Mouse (Mus musculus) left cerebral cortex, postnatal 25 days (tissue): ENCODE measurements at regions not wholly inside any gene's neighbourhood (a gene's known extent, or its start where the extent isn't known, plus 50 kb on each side); places are given as distances from the start of the nearest gene placed in this dataset.

Experiments used
- DNase-seq, 2 experiments: peaks; one replicate each; pipeline ENCODE4 v3.0.0; 2022; ENCODE audit warnings: low spot score in 2 of 2, mixed read lengths in 1 of 2
- intact Hi-C: fragments of 180-260 bp; cut with DNase I; formaldehyde crosslinking; loops from one replicate; pipeline ENCODE4 v1.15.1; 2025

GRCm38 (mm10) chr11:112238960-112239884 lies 542.8 kb upstream of the Sox9 start:
- intact Hi-C loops = no loop called here
- DNase-seq = no peak

- peak in 1 of 2 experiments; percentile 6 for DNase-seq
- intact Hi-C loops = no loop called here
Observed at GRCm38 (mm10) chr11:112252548-112252947, 529.5 kb upstream of the Sox9 start.

DNA sequence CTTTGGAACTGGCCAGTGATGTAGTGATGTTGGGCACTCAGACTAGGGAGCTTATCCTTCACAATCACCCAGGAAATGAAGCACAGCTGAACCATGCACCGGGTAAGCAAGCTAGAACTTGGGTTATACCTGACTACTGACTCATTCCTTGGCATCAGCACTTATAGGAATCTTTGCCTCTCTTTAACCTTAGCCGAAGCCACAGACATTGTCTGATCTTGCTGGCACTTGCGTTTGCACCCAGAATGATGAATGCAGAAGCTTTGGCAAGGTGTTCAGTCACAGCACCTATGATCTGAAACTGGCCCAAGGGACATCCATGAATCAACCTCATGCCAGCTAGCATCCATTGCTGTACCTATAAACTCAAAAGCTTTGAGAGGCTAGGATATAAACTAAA lies 529.0 kb upstream of the Sox9 start:
- intact Hi-C loops = no loop called here
- no peak for DNase-seq

DNA sequence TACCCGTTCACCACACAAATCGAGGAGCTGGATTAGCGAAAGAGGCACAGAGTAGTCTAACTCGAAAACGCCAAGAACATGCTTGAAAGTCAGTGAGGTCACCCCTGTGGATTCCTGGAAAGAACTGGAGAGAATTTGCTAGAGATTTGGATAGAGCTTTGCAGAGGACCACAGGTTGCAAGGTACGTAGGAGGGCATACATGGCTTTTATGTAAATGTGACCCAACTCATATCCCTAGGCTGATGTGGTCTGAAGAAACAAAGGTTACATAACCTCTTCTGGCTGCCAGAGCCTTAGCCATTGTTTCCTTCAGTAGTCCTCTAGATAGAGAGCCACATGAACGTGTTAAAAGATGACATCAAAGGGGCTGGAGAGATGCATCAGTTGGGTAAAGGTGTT lies 525.7 kb upstream of the Sox9 start:
- no peak for DNase-seq
- intact Hi-C loops = no loop called here

DNA sequence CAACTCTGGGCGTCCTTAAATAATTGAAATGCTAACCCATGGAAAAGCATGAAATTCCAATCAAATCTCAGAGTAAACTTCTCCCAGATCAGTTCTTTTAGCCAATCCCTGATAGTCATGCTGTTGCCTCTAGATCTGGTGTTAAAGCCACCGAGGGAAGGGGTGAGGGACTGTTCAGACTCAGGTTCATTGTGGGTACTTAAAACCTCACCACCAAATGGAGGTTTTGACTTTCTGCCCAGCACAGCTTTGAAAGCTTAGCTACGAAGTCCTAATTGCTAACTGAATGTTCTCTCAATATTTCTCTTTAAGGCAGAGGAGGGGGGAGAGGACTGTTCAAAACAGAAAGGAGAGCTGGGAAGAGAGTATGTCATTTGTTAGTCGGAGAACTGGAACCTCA lies 517.9 kb upstream of the Sox9 start:
- DNase-seq = no peak
- intact Hi-C loops = no loop called here

GRCm38 (mm10) chr11:112270911-112271310 lies 511.1 kb upstream of the Sox9 start:
- intact Hi-C loops = no loop called here
- no peak for DNase-seq

DNA sequence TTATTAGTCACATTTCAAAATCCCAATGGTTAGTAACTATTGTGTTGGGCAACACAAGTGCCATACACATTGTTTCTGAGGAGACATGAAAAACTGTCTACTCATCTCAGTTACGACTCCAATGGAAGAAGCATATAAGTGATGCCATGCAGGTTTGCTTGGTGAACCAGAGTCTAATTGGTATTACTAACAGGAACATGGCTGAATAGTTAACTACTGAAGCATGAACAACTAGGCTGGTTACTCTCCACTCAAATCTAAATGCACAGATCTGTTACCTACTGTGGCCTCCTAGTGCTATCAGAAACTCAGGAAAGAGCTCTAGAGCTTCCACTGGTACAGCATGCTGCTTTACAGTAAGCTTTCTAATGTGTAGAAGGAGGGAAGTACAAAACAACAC lies 503.5 kb upstream of the Sox9 start:
- intact Hi-C loops = no loop called here
- DNase-seq = no peak

- no peak for DNase-seq
- intact Hi-C loops = no loop called here
Observed at GRCm38 (mm10) chr11:112282911-112283310, 499.1 kb upstream of the Sox9 start.

DNA sequence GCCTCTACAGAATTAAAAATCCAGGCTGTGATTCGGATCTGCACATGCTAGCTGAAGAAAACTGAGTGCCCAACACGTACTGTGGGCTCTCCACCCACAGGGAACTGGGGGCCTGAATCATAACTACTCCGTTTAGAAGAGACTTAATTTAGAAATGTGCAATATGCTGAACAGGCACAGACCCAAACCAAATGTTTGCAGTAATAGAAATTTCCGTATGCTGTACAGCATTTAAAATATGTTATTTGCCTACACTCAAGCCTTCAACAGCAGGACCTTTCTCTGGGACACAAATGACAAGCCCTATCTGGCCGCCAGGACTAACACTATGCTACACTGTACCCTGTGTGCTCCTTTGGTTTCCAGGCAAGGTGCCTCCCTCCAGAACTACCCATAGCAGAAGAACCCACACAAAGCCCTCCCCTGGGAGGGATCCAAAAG lies 483.1 kb upstream of the Sox9 start:
- intact Hi-C loops = loop anchor here (2.0 to 5.0 kb wide), 3 partner anchors 172 to 227 kb away; no protein-coding TSS in a partner anchor
- peak; percentile 27 to 89 for DNase-seq

DNA sequence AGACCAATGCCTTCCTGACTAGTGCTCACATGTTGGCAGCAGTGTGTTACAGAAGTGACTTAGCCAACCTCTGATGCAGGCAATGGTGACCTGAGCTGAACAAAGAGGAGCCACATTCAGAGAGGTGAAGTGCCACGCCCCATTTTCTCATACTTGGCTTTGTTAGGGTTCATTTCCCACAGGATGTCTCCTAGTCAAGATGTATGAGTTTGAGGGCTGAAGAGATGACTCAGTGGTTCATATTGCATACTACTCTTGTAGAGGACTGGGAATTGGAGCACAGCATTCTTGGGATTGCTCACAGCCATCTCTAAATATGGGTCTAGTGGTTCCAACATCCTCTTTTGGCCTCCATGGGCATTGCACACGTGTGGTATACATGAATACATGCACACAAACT lies 478.9 kb upstream of the Sox9 start:
- DNase-seq = no peak
- intact Hi-C loops = no loop called here

GRCm38 (mm10) chr11:112325850-112326249 lies 456.2 kb upstream of the Sox9 start:
- intact Hi-C loops = no loop called here
- DNase-seq = no peak

GRCm38 (mm10) chr11:112327606-112328005 lies 454.4 kb upstream of the Sox9 start:
- intact Hi-C loops = no loop called here

DNA sequence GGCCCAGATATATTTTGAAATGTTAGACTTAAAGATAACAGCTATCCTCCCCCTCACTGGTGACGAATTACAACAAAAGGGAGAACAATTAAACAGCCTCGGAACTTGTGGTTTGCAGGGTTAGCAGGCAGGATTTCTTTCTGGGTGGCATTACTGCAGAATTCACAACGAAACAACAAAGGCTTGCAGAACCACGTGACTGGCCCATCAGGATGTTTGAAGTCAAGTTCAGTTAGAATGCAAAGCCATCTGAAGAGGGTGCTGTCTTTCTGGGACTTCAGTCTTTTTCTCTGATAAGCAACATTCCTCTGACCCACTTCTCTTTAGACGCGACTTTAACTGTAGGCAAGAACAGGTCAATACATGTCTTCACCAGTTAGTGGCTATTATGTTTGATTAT lies 436.9 kb upstream of the Sox9 start:
- intact Hi-C loops = no loop called here
- DNase-seq = no peak

More at GRCm38 (mm10) chr11:112327606-112328005, 454.4 kb upstream of the Sox9 start:
- DNase-seq = no peak

DNA sequence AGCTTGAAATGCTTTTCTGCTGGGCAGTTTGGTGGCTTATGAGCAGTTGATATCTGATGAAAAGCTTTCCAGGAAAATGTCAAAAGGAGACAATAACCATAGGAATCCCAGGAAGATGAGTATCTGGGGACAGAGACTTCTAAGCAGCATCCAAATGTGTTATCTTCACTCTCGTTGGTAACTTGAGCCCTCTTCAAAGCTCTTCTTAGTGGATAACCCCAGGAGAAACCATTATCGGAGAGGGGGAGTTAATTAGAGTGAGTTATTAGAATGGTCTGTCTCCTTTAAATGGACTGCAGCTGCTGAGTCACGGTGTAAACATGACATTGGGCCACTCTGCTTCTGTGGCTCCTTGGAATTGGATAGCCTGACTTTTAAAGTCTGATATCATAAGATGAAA lies 436.4 kb upstream of the Sox9 start:
- intact Hi-C loops = no loop called here
- DNase-seq = no peak

- intact Hi-C loops = no loop called here
- DNase-seq = no peak
Observed at GRCm38 (mm10) chr11:112346089-112346488, 435.9 kb upstream of the Sox9 start.

- intact Hi-C loops = no loop called here
- no peak for DNase-seq
Observed at GRCm38 (mm10) chr11:112346532-112346931, 435.5 kb upstream of the Sox9 start.

DNA sequence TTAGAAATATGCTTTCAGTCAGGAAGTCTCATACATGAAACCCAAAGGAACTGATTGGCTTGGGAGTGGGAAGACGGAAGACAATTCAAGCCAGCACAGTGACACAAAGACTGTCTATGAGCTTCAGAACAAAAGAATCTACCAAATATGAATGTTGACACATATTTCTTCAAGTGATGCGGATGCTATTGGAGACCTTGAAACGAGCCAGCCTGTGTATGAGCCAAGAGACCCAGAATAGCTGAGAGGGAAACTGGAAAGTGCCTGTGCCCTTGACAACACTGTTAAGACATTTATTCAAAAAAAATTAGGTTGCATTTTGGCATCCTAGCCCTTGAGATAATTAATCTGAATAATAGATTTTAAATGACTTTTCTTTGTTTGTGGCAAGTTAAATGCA lies 426.7 kb upstream of the Sox9 start:
- intact Hi-C loops = no loop called here
- DNase-seq = no peak

- intact Hi-C loops = no loop called here
Observed at GRCm38 (mm10) chr11:112366715-112367114, 415.3 kb upstream of the Sox9 start.

DNA sequence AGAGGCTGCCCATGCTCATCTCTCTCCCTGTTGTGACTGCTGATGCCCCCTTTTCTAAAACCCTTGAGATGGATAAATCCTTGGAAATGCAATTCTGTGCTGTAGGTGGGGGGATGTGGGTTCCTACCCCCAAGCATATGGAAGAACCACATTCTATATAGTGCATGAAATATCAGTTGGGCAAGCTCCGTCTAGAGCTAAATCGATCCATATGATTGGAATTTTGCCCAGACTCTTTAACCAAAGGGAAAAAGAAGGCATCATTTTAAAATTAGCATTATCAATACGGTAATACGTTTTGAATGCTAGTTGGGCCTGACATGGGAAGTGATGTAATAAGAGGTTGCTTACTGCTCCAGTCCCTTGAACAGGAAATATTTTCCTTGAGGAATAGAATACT lies 411.1 kb upstream of the Sox9 start:
- no peak for DNase-seq
- intact Hi-C loops = no loop called here

More at GRCm38 (mm10) chr11:112366715-112367114, 415.3 kb upstream of the Sox9 start:
- DNase-seq = peak; percentile 2 to 26

- peak; percentile 2 to 52 for DNase-seq
- intact Hi-C loops = no loop called here
Observed at GRCm38 (mm10) chr11:112400069-112400468, 382.0 kb upstream of the Sox9 start.

DNA sequence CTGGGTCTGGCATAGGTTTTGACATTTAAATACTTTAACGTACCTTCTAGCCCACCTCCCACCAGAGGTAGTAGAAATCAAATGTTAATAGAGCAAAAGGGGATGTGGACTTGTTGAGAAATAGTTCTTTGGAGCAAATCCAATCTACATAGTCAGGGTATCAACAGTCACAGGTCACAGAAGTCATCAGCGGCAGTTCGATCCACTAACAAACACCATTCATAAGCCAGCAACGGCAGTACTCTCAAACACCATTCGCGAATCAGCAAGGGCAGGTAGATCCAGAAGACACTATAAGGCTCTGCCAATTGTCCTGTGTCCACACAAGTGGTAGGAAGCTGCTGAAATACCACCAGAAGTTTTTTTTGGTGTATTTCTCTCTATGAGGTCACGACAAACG lies 374.3 kb upstream of the Sox9 start:
- DNase-seq = no peak
- intact Hi-C loops = no loop called here
